9 mouse cellular contexts compared by ENCODE assay signal in genomic region chr8:121729754-121730153, GRCm38 (mm10). TPM values are rescaled to one million over a fixed set of nuclear protein-coding genes. Genes with fewer than 3 reads are reported as not detected.
DNase-seq lines count a peak whose midpoint lies in the region; ATAC-seq lines count a peak whose summit lies in the region.
"Had no signal": no experiment of that assay in that cellular context is flagged by ENCODE, and none has a peak within 500 bp of the region (broad histone marks: within the 10 kb centered on the region; RNA-seq: fewer than 3 reads in every experiment).

No protein-coding gene starts in this region.

- H3K4me3 ChIP-seq in lung, embryonic 15.5 days = peak overlapping the region; percentile 44
- H3K4me3 ChIP-seq in forebrain, embryonic 10.5 days = peak overlapping the region; percentile 62
- H3K4me3 ChIP-seq in limb, embryonic 13.5 days = peak overlapping the region; percentile 53

- H3K4me2 ChIP-seq in lung, embryonic 15.5 days = peak overlapping the region; percentile 82
- H3K4me2 ChIP-seq in limb, embryonic 13.5 days (replicated peaks) = peak overlapping the region; percentile 87

- no peak for ATAC-seq in lung, embryonic 15.5 days (ENCODE audit: borderline replicate concordance, extremely low read depth, low FRiP score, low TSS enrichment)
- ATAC-seq in limb, embryonic 13.5 days (ENCODE audit: low FRiP score, low read depth) = no peak

- no peak for DNase-seq in lung, adult 18-20 months
- DNase-seq in forebrain, embryonic 10.5 days (ENCODE audit: extremely low spot score, low spot score) = no peak
- DNase-seq in right cerebral cortex, postnatal 4 days = peak; percentile 53
- DNase-seq in frontal cortex, postnatal 25 days (ENCODE audit: low spot score in 2 of 2) = no peak
- DNase-seq in thymus, postnatal 4 days = no peak
- DNase-seq in urinary bladder, postnatal 14 days (ENCODE audit: low spot score) = no peak
- DNase-seq: adrenal gland, adult 8-10 months had no signal

- H3K9me3 ChIP-seq in lung, embryonic 15.5 days = no peaks in the 10 kb centered on the region
- H3K9me3 ChIP-seq in forebrain, embryonic 10.5 days = peaks cover 8% of the 10 kb centered on the region
- peaks cover 7% of the 10 kb centered on the region for H3K9me3 ChIP-seq in limb, embryonic 13.5 days

- peaks cover 6% of the 10 kb centered on the region for H3K4me1 ChIP-seq in lung, embryonic 15.5 days
- peaks cover 27% of the 10 kb centered on the region for H3K4me1 ChIP-seq in forebrain, embryonic 10.5 days
- peaks cover 19% of the 10 kb centered on the region for H3K4me1 ChIP-seq in limb, embryonic 13.5 days

- peaks cover 73% of the 10 kb centered on the region for H3K27me3 ChIP-seq in lung, embryonic 15.5 days
- peaks cover 73% of the 10 kb centered on the region for H3K27me3 ChIP-seq in forebrain, embryonic 10.5 days (ENCODE audit: poor library complexity, severe bottlenecking)
- H3K27me3 ChIP-seq in limb, embryonic 13.5 days = peaks cover 87% of the 10 kb centered on the region

- H3K27ac ChIP-seq in lung, embryonic 15.5 days = no peak overlapping the region
- H3K27ac ChIP-seq in forebrain, embryonic 10.5 days = no peak overlapping the region
- H3K27ac ChIP-seq in limb, embryonic 13.5 days = no peak overlapping the region

- no peak overlapping the region for H3K9ac ChIP-seq in lung, embryonic 15.5 days
- peak overlapping the region; percentile 56 for H3K9ac ChIP-seq in limb, embryonic 13.5 days

- under 1% methylated on average over 29 of the region's 54 CpGs for WGBS in lung, embryonic 15.5 days
- 4% methylated on average over 51 of the region's 54 CpGs for WGBS in forebrain, embryonic 10.5 days
- WGBS in limb, embryonic 13.5 days = under 1% methylated on average over 42 of the region's 54 CpGs

- H3K36me3 ChIP-seq in lung, embryonic 15.5 days = no peaks in the 10 kb centered on the region
- H3K36me3 ChIP-seq in forebrain, embryonic 10.5 days (replicated peaks) = no peaks in the 10 kb centered on the region
- no peaks in the 10 kb centered on the region for H3K36me3 ChIP-seq in limb, embryonic 13.5 days

RNA-seq across cellular contexts. Expression of gene Jph3, which starts 0.3 kb away (rescaled TPM):
- polyA plus RNA-seq in lung, embryonic 15.5 days (2015; fragmentation: Nextera tagmentation; extraction: Ambion mirVana) = 0.44 and 0.86 TPM in 2 replicates
- 5.6 and 7.7 TPM in 2 replicates for polyA plus RNA-seq in forebrain, embryonic 10.5 days (2016; fragmentation: Nextera tagmentation; extraction: Ambion mirVana)
- polyA plus RNA-seq in limb, embryonic 13.5 days (2015; fragmentation: Nextera tagmentation; extraction: Ambion mirVana) = 0.81 and 1.0 TPM in 2 replicates
